Mouse (Mus musculus): ENCODE data around the gene Bace2.

GRCm38 (mm10) chr16:97434206-97434605, 77.7 kb downstream of the Bace2 start:
- TF ChIP-seq TCF12 (IDR thresholded peaks at IDR 0.05; ENCODE audit: low read depth, low read length) (no peak), POLR2A (IDR thresholded peaks at IDR 0.05; ENCODE audit: control insufficient read depth in 1 of 2, insufficient read depth in 1 of 2, low read depth in 1 of 2, low read length in 2 of 2, poor library complexity in 1 of 2) (no peak), NELFE (IDR thresholded peaks at IDR 0.05; ENCODE audit: low read depth, low read length) (no peak), CTCF (IDR thresholded peaks at IDR 0.05 in 2 of 3, conservative IDR thresholded peaks at IDR 0.05 in 1 of 3; ENCODE audit: control insufficient read depth in 1 of 3, insufficient read depth in 1 of 3, low read depth in 2 of 3, low read length in 3 of 3, poor library complexity in 1 of 3, severe bottlenecking in 1 of 3) (no peak), RCOR1 (IDR thresholded peaks at IDR 0.05; ENCODE audit: low read depth, low read length) (no peak), MXI1 (IDR thresholded peaks at IDR 0.05; ENCODE audit: low read depth, low read length) (no peak), MAX (IDR thresholded peaks at IDR 0.05; ENCODE audit: low read length) (no peak), USF1 (IDR thresholded peaks at IDR 0.05; ENCODE audit: low read depth, low read length) (no peak)
